Mouse (Mus musculus): ENCODE data around the gene Hyal2.
A peak's percentile ranks its signal among the peaks of the same experiment; 100 is the strongest.

Gene Hyal2

DNA sequence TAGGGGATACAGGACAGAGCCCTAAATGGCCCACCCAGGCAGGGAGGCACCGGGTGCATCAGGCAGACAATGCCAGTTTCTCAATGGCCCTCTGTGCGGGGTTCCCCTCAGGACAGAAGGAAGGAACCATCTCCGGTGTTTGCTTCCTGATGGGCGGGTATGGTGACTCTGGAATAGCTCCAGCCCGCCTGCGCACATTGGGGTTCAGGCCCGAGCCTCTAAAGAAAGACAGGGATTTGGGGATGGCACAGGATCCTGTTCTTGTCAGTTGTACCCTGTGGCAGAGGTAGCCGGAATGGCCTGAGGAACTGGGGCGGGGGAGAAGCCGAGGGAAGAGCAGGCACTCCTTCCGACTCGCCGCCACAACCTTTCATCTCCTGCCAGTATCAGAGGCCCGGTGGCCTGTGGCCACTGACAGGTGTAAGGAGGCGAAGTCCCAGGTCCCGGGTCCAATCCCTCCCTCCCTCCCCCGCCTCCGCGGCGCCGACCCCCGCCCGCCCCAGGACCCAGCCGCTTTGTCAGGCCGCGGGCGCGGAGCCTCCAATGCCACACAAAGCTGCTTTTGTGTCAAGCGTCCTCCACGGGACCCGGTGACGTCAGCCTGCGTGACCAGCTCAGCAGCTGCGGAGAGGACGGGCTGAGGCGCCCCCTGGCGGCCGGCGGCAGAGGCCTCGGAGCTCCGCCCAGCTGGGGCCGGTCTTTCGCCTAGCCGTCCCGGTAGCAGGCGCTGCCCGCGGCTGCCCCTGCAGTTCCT is 44.6 kb downstream of the Hyal2 start:
- peak; percentile 99 for DNase-seq (ENCODE audit: low spot score)

GRCm38 (mm10) chr9:107612945-107613569 is 45.3 kb downstream of the Hyal2 start:
- DNase-seq (ENCODE audit: low spot score): no peak

GRCm38 (mm10) chr9:107615035-107615434 is 47.3 kb downstream of the Hyal2 start:
- DNase-seq (ENCODE audit: low spot score): no peak

GRCm38 (mm10) chr9:107617461-107617860 is 49.7 kb downstream of the Hyal2 start:
- DNase-seq (ENCODE audit: low spot score): no peak

GRCm38 (mm10) chr9:107618098-107618497 is 50.4 kb downstream of the Hyal2 start:
- no peak for DNase-seq (ENCODE audit: low spot score)

GRCm38 (mm10) chr9:107618778-107619545 is 51.2 kb downstream of the Hyal2 start:
- DNase-seq (ENCODE audit: low spot score): no peak

- no peak for DNase-seq (ENCODE audit: low spot score)
Measured at GRCm38 (mm10) chr9:107619546-107619879, 51.8 kb downstream of the Hyal2 start.

DNA sequence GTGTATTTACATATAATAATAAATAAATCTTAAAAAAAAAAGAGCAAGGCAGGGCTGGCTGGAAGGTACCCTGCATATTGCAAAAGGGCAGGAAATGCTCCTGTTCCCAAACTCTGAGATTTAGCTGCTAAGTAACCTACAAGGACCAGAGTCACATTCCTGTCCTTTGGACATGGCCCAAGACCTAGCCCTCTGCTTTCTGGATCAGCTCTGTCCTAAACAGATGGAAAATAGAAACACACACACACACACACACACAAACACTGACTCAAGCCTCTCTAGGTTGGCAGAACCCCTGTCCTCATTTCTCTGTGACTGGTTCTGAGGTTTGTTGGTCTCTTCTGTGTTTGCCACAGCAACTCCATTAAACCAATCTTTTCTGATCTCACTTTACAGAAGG is 53.2 kb downstream of the Hyal2 start:
- DNase-seq (ENCODE audit: low spot score): no peak
